Mouse (Mus musculus): ENCODE data around the gene Sort1.

Gene Sort1

DNA sequence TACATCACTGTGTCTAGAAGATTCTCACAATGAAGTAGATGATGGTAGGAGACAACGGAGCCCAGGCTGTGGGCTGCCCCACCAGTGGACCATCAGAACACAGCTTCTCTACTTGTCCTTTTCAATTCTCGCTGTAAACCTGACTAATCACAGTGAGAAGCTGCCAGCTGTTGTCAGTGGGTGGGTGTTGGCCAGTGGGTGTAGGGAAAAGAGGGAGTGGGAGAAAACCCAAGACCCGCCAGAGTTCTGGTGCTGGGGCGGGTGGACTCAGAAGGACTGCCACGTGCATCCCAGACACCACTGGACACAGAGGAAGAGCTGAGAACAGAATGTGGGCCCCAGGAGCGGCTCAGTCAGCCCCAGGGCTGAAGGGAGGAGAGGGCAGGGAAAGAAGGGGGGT, 46.9 kb downstream of the Sort1 start:
- Histone ChIP-seq H3K36me3 (ENCODE audit: insufficient read depth, low read length) (peaks cover 10% of the 10 kb centered on the region), H3K9me3 (ENCODE audit: low read length) (no peaks in the 10 kb centered on the region), H3K4me1 (replicated peaks; ENCODE audit: low read depth, low read length) (no peaks in the 10 kb centered on the region; the same call in 1 of the 2 replicates), H3K4me3 (replicated peaks; ENCODE audit: low read length) (no peak overlapping the region), H3K27me3 (ENCODE audit: insufficient read depth, low read length) (no peaks in the 10 kb centered on the region)
- TF ChIP-seq POU5F1 (IDR thresholded peaks at IDR 0.05; ENCODE audit: borderline replicate concordance, low read length) = no peak
- no peak for TF ChIP-seq NANOG (IDR thresholded peaks at IDR 0.05; ENCODE audit: borderline replicate concordance, low read length)
- TF ChIP-seq CTCF (conservative IDR thresholded peaks at IDR 0.05; ENCODE audit: low read length) = no peak

DNA sequence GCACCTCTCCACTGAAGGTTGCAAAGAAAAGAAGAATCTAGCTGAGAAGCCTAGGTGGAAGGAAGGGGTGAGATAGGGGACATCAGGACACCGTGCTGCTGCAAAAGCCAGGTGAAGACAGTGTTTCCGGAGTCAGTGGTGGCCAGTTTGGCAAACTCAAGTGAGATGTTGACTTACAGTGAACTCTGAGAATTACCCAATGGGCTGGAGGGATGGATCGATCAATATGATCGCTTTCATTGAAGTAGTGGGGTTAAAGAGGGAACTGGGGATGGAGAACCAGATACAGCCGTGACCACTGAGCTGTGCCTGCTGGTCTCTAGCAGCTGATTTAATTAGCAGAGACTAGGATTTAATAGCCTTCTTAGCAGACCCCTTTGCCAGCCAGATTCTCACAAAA, 53.0 kb downstream of the Sort1 start:
- H3K27me3 ChIP-seq (ENCODE audit: insufficient read depth, low read length) = no peaks in the 10 kb centered on the region
- H3K4me1 ChIP-seq (replicated peaks; ENCODE audit: low read depth, low read length) = no peaks in the 10 kb centered on the region; the same call in 1 of the 2 replicates
- peaks cover 35% of the 10 kb centered on the region for H3K36me3 ChIP-seq (ENCODE audit: insufficient read depth, low read length)
- no peak overlapping the region for H3K4me3 ChIP-seq (replicated peaks; ENCODE audit: low read length)
- TF ChIP-seq CTCF (conservative IDR thresholded peaks at IDR 0.05; ENCODE audit: low read length) (no peak), NANOG (IDR thresholded peaks at IDR 0.05; ENCODE audit: borderline replicate concordance, low read length) (no peak), POU5F1 (IDR thresholded peaks at IDR 0.05; ENCODE audit: borderline replicate concordance, low read length) (no peak)
- no peaks in the 10 kb centered on the region for H3K9me3 ChIP-seq (ENCODE audit: low read length)

DNA sequence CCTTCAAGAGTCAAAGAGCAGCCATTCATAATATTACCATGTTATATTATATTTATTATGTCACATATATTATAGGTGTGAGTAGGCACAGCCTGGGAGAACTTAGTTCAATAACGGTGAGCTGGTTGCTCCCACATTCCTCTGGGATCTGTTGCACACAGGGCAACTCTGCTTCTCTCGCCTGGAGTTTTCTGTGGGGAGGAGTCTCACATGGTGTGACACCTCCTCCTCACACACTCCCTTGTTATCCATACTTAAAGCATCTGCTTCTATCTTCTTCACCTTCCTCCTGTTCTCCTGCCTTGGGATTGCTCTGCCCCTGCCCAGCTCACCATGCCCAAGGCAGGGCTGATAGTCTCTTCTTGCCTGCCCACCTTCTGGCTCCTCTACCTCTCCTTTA, 57.2 kb downstream of the Sort1 start:
- H3K36me3 ChIP-seq (ENCODE audit: insufficient read depth, low read length) = peaks cover 44% of the 10 kb centered on the region
- TF ChIP-seq CTCF (conservative IDR thresholded peaks at IDR 0.05; ENCODE audit: low read length) (no peak), NANOG (IDR thresholded peaks at IDR 0.05; ENCODE audit: borderline replicate concordance, low read length) (no peak), POU5F1 (IDR thresholded peaks at IDR 0.05; ENCODE audit: borderline replicate concordance, low read length) (no peak)
- no peaks in the 10 kb centered on the region for H3K4me1 ChIP-seq (replicated peaks; ENCODE audit: low read depth, low read length)
- H3K4me3 ChIP-seq (replicated peaks; ENCODE audit: low read length) = no peak overlapping the region
- no peaks in the 10 kb centered on the region for H3K9me3 ChIP-seq (ENCODE audit: low read length)
- H3K27me3 ChIP-seq (ENCODE audit: insufficient read depth, low read length) = no peaks in the 10 kb centered on the region

DNA sequence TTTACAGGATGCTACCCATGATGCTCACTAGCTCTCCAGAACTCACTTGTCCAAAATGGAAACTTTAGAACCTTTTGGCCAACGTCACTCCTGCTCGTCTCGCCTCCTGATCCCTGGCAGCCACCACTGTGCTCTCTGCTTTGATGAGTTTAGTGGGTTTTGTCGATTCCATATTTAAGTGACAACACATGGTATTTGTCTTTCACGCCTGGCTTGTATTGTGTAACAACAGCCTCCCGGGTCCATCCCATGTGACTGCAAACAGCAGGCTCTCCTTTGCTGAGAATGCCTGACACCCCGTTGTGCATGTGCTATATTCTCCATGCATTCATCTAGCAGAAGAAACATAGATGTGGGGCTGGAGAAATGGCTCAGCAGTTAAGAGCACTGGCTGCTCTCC, 58.3 kb downstream of the Sort1 start:
- TF ChIP-seq NANOG (IDR thresholded peaks at IDR 0.05; ENCODE audit: borderline replicate concordance, low read length) (no peak), CTCF (conservative IDR thresholded peaks at IDR 0.05; ENCODE audit: low read length) (no peak), POU5F1 (IDR thresholded peaks at IDR 0.05; ENCODE audit: borderline replicate concordance, low read length) (no peak)
- Histone ChIP-seq H3K4me3 (replicated peaks; ENCODE audit: low read length) (no peak overlapping the region), H3K9me3 (ENCODE audit: low read length) (no peaks in the 10 kb centered on the region), H3K4me1 (replicated peaks; ENCODE audit: low read depth, low read length) (peaks cover 6% of the 10 kb centered on the region; the same call in 1 of the 2 replicates), H3K27me3 (ENCODE audit: insufficient read depth, low read length) (no peaks in the 10 kb centered on the region), H3K36me3 (ENCODE audit: insufficient read depth, low read length) (peaks cover 44% of the 10 kb centered on the region)

DNA sequence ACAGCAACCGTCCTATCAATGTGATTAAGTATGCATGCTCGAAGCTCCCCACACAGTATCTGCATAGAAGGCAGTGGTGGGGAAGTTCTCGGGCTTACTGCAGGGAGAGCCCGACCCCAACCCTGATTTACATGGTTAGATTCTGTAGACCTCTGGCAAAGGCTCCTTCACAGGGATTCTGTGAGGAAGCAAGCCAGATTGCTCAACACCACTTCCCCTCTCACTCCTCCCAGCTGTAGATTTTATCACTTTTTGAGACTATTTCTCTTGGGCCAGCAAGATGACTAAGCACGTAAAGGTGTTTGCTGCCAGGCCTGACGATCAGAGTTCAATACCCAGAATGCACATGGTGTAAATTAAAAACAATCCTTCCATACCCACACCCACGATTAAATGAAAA, 62.0 kb downstream of the Sort1 start:
- Histone ChIP-seq H3K36me3 (ENCODE audit: insufficient read depth, low read length) (peaks cover 46% of the 10 kb centered on the region), H3K27me3 (ENCODE audit: insufficient read depth, low read length) (no peaks in the 10 kb centered on the region), H3K4me1 (replicated peaks; ENCODE audit: low read depth, low read length) (peaks cover 6% of the 10 kb centered on the region; the same call in 1 of the 2 replicates), H3K4me3 (replicated peaks; ENCODE audit: low read length) (no peak overlapping the region), H3K9me3 (ENCODE audit: low read length) (no peaks in the 10 kb centered on the region)
- TF ChIP-seq POU5F1 (IDR thresholded peaks at IDR 0.05; ENCODE audit: borderline replicate concordance, low read length) = no peak
- no peak for TF ChIP-seq NANOG (IDR thresholded peaks at IDR 0.05; ENCODE audit: borderline replicate concordance, low read length)
- no peak for TF ChIP-seq CTCF (conservative IDR thresholded peaks at IDR 0.05; ENCODE audit: low read length)

DNA sequence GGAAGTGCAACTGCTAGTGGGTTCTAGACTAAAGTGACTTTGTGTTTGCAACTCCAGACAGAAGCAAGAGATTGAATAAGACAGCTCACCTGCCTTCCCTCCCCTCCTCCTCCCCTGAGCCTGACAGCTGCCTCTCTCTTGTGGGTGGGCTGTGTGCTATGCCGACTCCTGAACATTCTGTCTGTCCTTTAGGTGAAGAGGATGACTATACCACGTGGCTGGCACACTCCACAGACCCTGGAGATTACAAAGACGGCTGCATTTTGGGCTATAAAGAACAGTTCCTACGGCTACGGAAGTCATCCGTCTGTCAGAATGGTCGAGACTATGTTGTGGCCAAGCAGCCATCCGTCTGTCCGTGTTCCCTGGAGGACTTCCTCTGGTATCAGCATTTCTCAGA, 64.5 kb downstream of the Sort1 start:
- H3K9me3 ChIP-seq (ENCODE audit: low read length) = no peaks in the 10 kb centered on the region
- H3K4me1 ChIP-seq (replicated peaks; ENCODE audit: low read depth, low read length) = peaks cover 6% of the 10 kb centered on the region; the same call in 1 of the 2 replicates
- TF ChIP-seq NANOG (IDR thresholded peaks at IDR 0.05; ENCODE audit: borderline replicate concordance, low read length) = no peak
- no peak for TF ChIP-seq CTCF (conservative IDR thresholded peaks at IDR 0.05; ENCODE audit: low read length)
- no peak for TF ChIP-seq POU5F1 (IDR thresholded peaks at IDR 0.05; ENCODE audit: borderline replicate concordance, low read length)
- H3K4me3 ChIP-seq (replicated peaks; ENCODE audit: low read length) = no peak overlapping the region
- H3K36me3 ChIP-seq (ENCODE audit: insufficient read depth, low read length) = peaks cover 41% of the 10 kb centered on the region
- H3K27me3 ChIP-seq (ENCODE audit: insufficient read depth, low read length) = no peaks in the 10 kb centered on the region

DNA sequence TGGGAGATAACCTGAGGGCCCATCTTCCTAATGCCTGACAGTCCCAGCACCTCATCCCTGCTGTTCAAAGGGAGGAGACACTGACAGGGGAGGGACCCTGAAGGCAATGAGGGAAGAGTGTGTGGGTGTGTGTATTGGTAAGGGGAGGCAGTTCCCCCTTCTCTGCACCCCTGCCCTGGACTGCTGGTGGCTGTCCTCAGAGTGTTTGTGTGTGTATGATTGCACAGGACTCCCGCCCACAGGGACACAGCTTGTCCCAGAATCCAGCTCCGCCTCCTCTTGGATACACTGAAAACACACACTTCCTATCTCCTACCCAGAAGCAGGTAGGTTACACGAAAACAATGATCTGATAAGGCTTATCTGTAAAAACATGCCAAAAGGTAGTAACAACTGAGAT, 71.4 kb downstream of the Sort1 start:
- H3K9me3 ChIP-seq (ENCODE audit: low read length) = no peaks in the 10 kb centered on the region
- peaks cover 17% of the 10 kb centered on the region for H3K4me1 ChIP-seq (replicated peaks; ENCODE audit: low read depth, low read length)
- H3K27me3 ChIP-seq (ENCODE audit: insufficient read depth, low read length) = peaks cover 3% of the 10 kb centered on the region; the same call in 1 of the 2 replicates
- H3K4me3 ChIP-seq (replicated peaks; ENCODE audit: low read length) = no peak overlapping the region
- TF ChIP-seq CTCF (conservative IDR thresholded peaks at IDR 0.05; ENCODE audit: low read length) (no peak), POU5F1 (IDR thresholded peaks at IDR 0.05; ENCODE audit: borderline replicate concordance, low read length) (no peak), NANOG (IDR thresholded peaks at IDR 0.05; ENCODE audit: borderline replicate concordance, low read length) (no peak)
- peaks cover 28% of the 10 kb centered on the region for H3K36me3 ChIP-seq (ENCODE audit: insufficient read depth, low read length)

DNA sequence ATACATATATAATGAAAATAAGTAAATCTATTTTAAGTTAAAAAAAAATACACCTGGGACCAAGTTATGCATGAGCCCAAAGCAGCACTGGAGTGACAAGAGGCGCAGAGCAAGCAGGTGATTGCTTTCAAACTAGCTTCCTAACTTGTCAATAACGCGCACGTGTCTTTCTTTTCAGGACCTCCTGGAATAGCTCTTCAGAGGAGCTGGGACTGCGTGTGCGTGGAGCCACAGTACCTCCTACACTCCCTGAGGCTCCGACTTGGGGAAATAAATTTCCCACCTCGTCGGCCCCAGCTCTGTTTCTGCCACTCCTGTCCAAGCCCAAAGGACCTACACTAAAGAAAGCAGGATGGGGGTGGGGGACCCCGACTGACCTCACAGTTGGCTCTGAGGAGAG, 73.2 kb downstream of the Sort1 start:
- peaks cover 27% of the 10 kb centered on the region for H3K36me3 ChIP-seq (ENCODE audit: insufficient read depth, low read length)

DNA sequence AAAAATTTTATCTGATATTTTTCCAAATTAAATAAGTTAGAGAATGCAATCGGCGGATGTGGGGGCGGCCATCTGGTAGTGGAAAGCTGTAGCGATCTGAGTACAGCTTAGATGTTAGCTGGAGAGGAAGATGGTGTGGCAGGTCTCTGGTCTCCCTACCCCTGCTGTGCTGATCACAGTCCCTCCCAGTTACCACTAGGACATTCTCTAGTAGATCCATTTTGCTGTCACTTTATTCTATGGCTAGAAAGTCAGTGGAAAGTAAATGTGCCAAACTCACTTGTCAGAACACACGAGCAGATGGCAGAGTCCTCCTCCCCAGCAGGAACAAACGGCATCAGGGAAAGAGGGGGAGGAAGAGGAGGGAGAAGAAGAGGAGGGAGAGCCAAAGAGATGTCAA, 74.6 kb downstream of the Sort1 start:
- Histone ChIP-seq H3K36me3 (ENCODE audit: insufficient read depth, low read length) (peaks cover 19% of the 10 kb centered on the region), H3K4me3 (replicated peaks; ENCODE audit: low read length) (no peak overlapping the region), H3K9me3 (ENCODE audit: low read length) (no peaks in the 10 kb centered on the region), H3K4me1 (replicated peaks; ENCODE audit: low read depth, low read length) (peaks cover 41% of the 10 kb centered on the region), H3K27me3 (ENCODE audit: insufficient read depth, low read length) (peaks cover 3% of the 10 kb centered on the region; the same call in 1 of the 2 replicates)
- TF ChIP-seq CTCF (conservative IDR thresholded peaks at IDR 0.05; ENCODE audit: low read length) = no peak
- TF ChIP-seq NANOG (IDR thresholded peaks at IDR 0.05; ENCODE audit: borderline replicate concordance, low read length) = no peak
- TF ChIP-seq POU5F1 (IDR thresholded peaks at IDR 0.05; ENCODE audit: borderline replicate concordance, low read length) = no peak

More for the DNA sequence above, 73.2 kb downstream of the Sort1 start:
- TF ChIP-seq NANOG (IDR thresholded peaks at IDR 0.05; ENCODE audit: borderline replicate concordance, low read length) (no peak), CTCF (conservative IDR thresholded peaks at IDR 0.05; ENCODE audit: low read length) (no peak), POU5F1 (IDR thresholded peaks at IDR 0.05; ENCODE audit: borderline replicate concordance, low read length) (no peak)
- Histone ChIP-seq H3K4me3 (replicated peaks; ENCODE audit: low read length) (no peak overlapping the region), H3K27me3 (ENCODE audit: insufficient read depth, low read length) (peaks cover 3% of the 10 kb centered on the region; the same call in 1 of the 2 replicates), H3K9me3 (ENCODE audit: low read length) (no peaks in the 10 kb centered on the region), H3K4me1 (replicated peaks; ENCODE audit: low read depth, low read length) (peaks cover 33% of the 10 kb centered on the region)
